Mouse (Mus musculus): ENCODE measurements at regions not wholly inside any gene's neighbourhood (a gene's known extent, or its start where the extent isn't known, plus 50 kb on each side); places are given as distances from the start of the nearest gene placed in this dataset.

DNA sequence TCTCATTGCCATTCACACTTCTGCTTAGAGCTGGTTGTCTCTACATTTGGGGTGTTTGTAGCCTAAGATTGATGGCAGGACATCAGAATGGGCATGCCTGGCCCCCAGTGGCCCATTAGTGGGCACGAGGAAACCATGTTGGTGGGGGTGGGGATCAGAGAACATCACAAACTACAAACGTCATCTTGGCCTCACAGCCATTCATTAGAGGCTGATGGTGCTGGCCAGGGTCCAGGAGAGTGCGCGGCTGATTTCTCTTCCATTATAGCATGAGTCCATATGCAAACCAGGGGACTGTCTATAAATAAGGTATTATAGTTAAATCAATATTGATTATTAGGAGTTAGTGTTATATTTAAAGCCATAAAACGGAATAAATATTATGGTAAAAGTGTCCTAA is 67.9 kb downstream of the 3100002H09Rik start:
- TF ChIP-seq POLR2A (IDR thresholded peaks at IDR 0.05; ENCODE audit: borderline replicate concordance, extremely low read depth, insufficient read depth, insufficient read length, poor library complexity, severe bottlenecking) (no peak), CTCF (IDR thresholded peaks at IDR 0.05; ENCODE audit: borderline replicate concordance, extremely low read depth, insufficient read depth, insufficient read length) (no peak)

All from brain, embryonic 14.5 days (tissue).